Mouse (Mus musculus) cerebellum, adult 2 months (tissue): ENCODE data around the gene Gm28038.

Experiments
- CTCF ChIP-seq: fragments of 200-500 bp; IDR thresholded peaks from 2 replicates; pipeline ENCODE4 v1.5.1; 2011; ENCODE audit warnings: low read depth, mild to moderate bottlenecking, control low read depth, low read length, moderate library complexity, borderline replicate concordance; ENCODE audit not compliant: insufficient read depth
- POLR2A ChIP-seq: fragments of 200-500 bp; IDR thresholded peaks from 2 replicates; pipeline ENCODE4 v1.6.1; 2011; ENCODE audit warnings: low read length, control low read depth, borderline replicate concordance; ENCODE audit not compliant: insufficient read depth

DNA sequence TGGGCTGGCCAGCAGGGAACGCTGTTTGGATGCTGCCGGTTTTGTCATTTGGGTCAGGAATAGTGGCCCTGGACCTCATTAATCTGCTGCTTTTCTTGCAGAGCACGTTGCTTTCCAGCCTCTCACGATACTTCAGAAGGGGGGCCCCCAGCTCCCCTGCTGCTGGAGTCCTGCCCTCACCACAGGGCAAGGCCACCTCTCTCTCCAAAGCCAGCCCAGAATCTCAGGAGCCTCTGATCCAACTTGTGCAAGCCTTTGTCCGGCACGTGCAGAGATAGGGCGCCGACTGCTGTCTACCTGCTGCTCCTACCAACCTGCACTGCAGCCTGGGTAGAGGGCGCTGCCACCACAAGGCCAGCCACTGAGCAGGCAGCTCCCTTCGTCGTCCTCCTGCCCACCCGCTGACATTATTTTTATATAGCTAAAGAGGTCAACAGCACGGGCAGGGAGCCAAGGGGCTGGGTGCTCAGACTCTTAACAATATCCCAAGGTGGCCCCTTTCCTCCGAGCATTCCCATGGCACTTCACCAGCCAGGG is 62.8 kb downstream of the Gm28038 start:
- TF ChIP-seq CTCF: no peak; the same call in 1 of the 2 replicates
- no peak for TF ChIP-seq POLR2A
